Mouse (Mus musculus) kidney, postnatal 4 days (tissue): Measurements from ENCODE around the gene Atp6v0a4.

Experiments used
- DNase-seq, 2 experiments: peaks; one replicate each; pipeline ENCODE4 v3.0.0; 2021; ENCODE audit warnings: mixed read lengths in 2 of 2

Gene Atp6v0a4

GRCm38 (mm10) chr6:38073592-38073991, 50.8 kb downstream of the Atp6v0a4 start:
- no peak for DNase-seq

- DNase-seq = peak; percentile 39 to 56
Observed at GRCm38 (mm10) chr6:38072137-38072796, 52.1 kb downstream of the Atp6v0a4 start.

GRCm38 (mm10) chr6:38071256-38071655, 53.1 kb downstream of the Atp6v0a4 start:
- DNase-seq = no peak

GRCm38 (mm10) chr6:38066215-38066614, 58.2 kb downstream of the Atp6v0a4 start:
- DNase-seq = peak; percentile 75 to 81

GRCm38 (mm10) chr6:38065501-38066122, 58.8 kb downstream of the Atp6v0a4 start:
- DNase-seq = peak in 1 of 2 experiments; percentile 16

GRCm38 (mm10) chr6:38065122-38065500, 59.3 kb downstream of the Atp6v0a4 start:
- DNase-seq = no peak

- no peak for DNase-seq
Observed at GRCm38 (mm10) chr6:38064621-38065020, 59.8 kb downstream of the Atp6v0a4 start.

- peak in 1 of 2 experiments; percentile 37 for DNase-seq
Observed at GRCm38 (mm10) chr6:38058805-38059204, 65.6 kb downstream of the Atp6v0a4 start.

GRCm38 (mm10) chr6:38055471-38056330, 68.7 kb downstream of the Atp6v0a4 start:
- no peak for DNase-seq

- DNase-seq = peak in 1 of 2 experiments; percentile 29
Observed at GRCm38 (mm10) chr6:38049601-38050000, 74.8 kb downstream of the Atp6v0a4 start.

GRCm38 (mm10) chr6:38048800-38049561, 75.4 kb downstream of the Atp6v0a4 start:
- DNase-seq = peak; percentile 83 to 90

GRCm38 (mm10) chr6:38048003-38048402, 76.4 kb downstream of the Atp6v0a4 start:
- peak in 1 of 2 experiments; percentile 31 for DNase-seq

GRCm38 (mm10) chr6:38046838-38047237, 77.5 kb downstream of the Atp6v0a4 start, which contains the start of gene Svopl:
Gene Svopl (minus strand): TSS chr6:38046996.
- DNase-seq = peak in 1 of 2 experiments; percentile 37

- peak; percentile 45 to 63 for DNase-seq
Observed at GRCm38 (mm10) chr6:38032801-38033566, 91.4 kb downstream of the Atp6v0a4 start.

- DNase-seq = peak; percentile 60 to 64
Observed at GRCm38 (mm10) chr6:38031924-38032540, 92.4 kb downstream of the Atp6v0a4 start.

GRCm38 (mm10) chr6:38028205-38028604, 96.2 kb downstream of the Atp6v0a4 start:
- no peak for DNase-seq

GRCm38 (mm10) chr6:38027771-38028170, 96.6 kb downstream of the Atp6v0a4 start:
- DNase-seq = no peak

GRCm38 (mm10) chr6:38023284-38023683, 101.1 kb downstream of the Atp6v0a4 start:
- peak in 1 of 2 experiments; percentile 22 for DNase-seq

- DNase-seq = no peak
Observed at GRCm38 (mm10) chr6:38021406-38021805, 103.0 kb downstream of the Atp6v0a4 start.

- DNase-seq = no peak
Observed at GRCm38 (mm10) chr6:38012829-38013228, 111.6 kb downstream of the Atp6v0a4 start.

GRCm38 (mm10) chr6:38007459-38007858, 116.9 kb downstream of the Atp6v0a4 start:
- DNase-seq = peak; percentile 50 to 60
